Mouse (Mus musculus): ENCODE results near the gene Irak1bp1. TPM values are rescaled to one million over a fixed set of nuclear protein-coding genes. Genes with fewer than 3 reads are reported as not detected.

Gene Irak1bp1
- polyA plus RNA-seq, 1 experiment: 8.0 TPM

DNA sequence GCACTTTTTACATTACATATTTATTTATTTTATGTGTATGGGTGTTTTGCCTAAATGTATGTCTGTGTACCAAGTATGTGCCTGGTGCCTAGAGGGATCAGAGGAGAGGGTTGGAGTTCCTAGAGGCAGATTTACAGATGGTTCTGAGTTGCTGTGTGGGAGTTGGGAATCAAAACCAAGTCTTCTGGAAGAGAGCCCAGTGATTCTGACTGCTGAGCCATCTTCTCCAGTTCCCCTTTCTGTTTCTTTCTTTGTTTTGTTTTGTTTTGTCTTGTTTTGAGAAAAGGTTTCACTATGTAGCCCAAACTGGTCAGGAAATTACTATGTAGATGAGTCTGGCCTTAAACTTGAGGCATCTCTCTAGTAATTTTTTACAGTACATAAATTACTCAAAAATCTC is 59.3 kb downstream of the Irak1bp1 start:
- Histone ChIP-seq H3ac (ENCODE audit: control insufficient read depth, insufficient read length) (no peak overlapping the region), H3K36me3 (ENCODE audit: control insufficient read depth, insufficient read depth) (peaks cover 69% of the 10 kb centered on the region), H3K4me2 (ENCODE audit: low read depth) (no peak overlapping the region), H3K27me3 (ENCODE audit: control insufficient read depth, insufficient read depth, insufficient read length) (no peaks in the 10 kb centered on the region), H3K4me3 (no peak overlapping the region), H3K79me2 (ENCODE audit: control insufficient read depth, insufficient read depth) (no peaks in the 10 kb centered on the region)
- TF ChIP-seq MYOG (IDR thresholded peaks at IDR 0.05; ENCODE audit: control insufficient read depth in 1 of 3, insufficient read depth in 1 of 3, insufficient read length in 2 of 3, low read depth in 2 of 3) (no peak), POLR2A (IDR thresholded peaks at IDR 0.05; ENCODE audit: insufficient read length, low read depth) (no peak), REST (IDR thresholded peaks at IDR 0.05; ENCODE audit: insufficient read depth, insufficient read length) (no peak), MAX (IDR thresholded peaks at IDR 0.05; ENCODE audit: low read depth) (no peak), E2F4 (IDR thresholded peaks at IDR 0.05; ENCODE audit: insufficient read depth) (no peak), POLR2AphosphoS2 (IDR thresholded peaks at IDR 0.05; ENCODE audit: insufficient read length, low read depth) (no peak), SRF (IDR thresholded peaks at IDR 0.05; ENCODE audit: control insufficient read depth, insufficient read length, low read depth) (no peak), USF1 (IDR thresholded peaks at IDR 0.05; ENCODE audit: low read depth) (no peak), TCF12 (IDR thresholded peaks at IDR 0.05; ENCODE audit: insufficient read depth, poor library complexity, severe bottlenecking) (no peak), MYOD1 (IDR thresholded peaks at IDR 0.05; ENCODE audit: control insufficient read depth in 1 of 3, insufficient read length in 2 of 3, low read depth in 2 of 3) (no peak), CEBPB (IDR thresholded peaks at IDR 0.05; ENCODE audit: insufficient read depth, poor library complexity, severe bottlenecking) (no peak), TCF3 (IDR thresholded peaks at IDR 0.05; ENCODE audit: insufficient read length, low read depth) (no peak)

Other genes starting within 250 kb of the Irak1bp1 start
- 2.2 TPM for gene Phip, start 146.0 kb downstream of the Irak1bp1 start, polyA plus RNA-seq (2012; fragmentation: generic; extraction: Trizol)

All from myocyte (in vitro differentiated cells).